Mouse (Mus musculus) G1E-ER4 (cell line): ENCODE data around the gene Eif3d. TPM values are rescaled to one million over a fixed set of nuclear protein-coding genes. Genes with fewer than 3 reads are reported as not detected.

ENCODE experiments used
- GATA1 ChIP-seq: IDR thresholded peaks from one replicate; pipeline ENCODE4 v1.8.0; 2012; ENCODE audit warnings: low read length, inconsistent platforms
- polyA plus RNA-seq: library from polyadenylated mRNA; stranded (reverse); fragments of >175 nt; gene quantifications from 2 replicates; pipeline ENCODE4 v1.2.3, GENCODE M21; 2012

Eif3d gene
- polyA plus RNA-seq, 1 experiment: 47.4 TPM

GRCm38 (mm10) chr15:77928673-77929331 lies 41.8 kb downstream of the Eif3d start, which contains the start of gene Txn2:
Gene Txn2, minus strand, starts transcription at chr15:77929006.
- no peak for TF ChIP-seq GATA1

GRCm38 (mm10) chr15:77928091-77928490 lies 42.5 kb downstream of the Eif3d start:
- no peak for TF ChIP-seq GATA1

GRCm38 (mm10) chr15:77926921-77927320 lies 43.7 kb downstream of the Eif3d start:
- TF ChIP-seq GATA1: no peak

- no peak for TF ChIP-seq GATA1
Observed at GRCm38 (mm10) chr15:77925195-77925594, 45.4 kb downstream of the Eif3d start.

GRCm38 (mm10) chr15:77923267-77924035 lies 47.2 kb downstream of the Eif3d start:
- TF ChIP-seq GATA1: no peak

GRCm38 (mm10) chr15:77922710-77923109 lies 47.9 kb downstream of the Eif3d start:
- TF ChIP-seq GATA1: no peak

GRCm38 (mm10) chr15:77921636-77922035 lies 49.0 kb downstream of the Eif3d start:
- TF ChIP-seq GATA1: no peak

- TF ChIP-seq GATA1: no peak
Observed at GRCm38 (mm10) chr15:77920511-77921462, 49.8 kb downstream of the Eif3d start.

- no peak for TF ChIP-seq GATA1
Observed at GRCm38 (mm10) chr15:77919441-77919840, 51.2 kb downstream of the Eif3d start.

- no peak for TF ChIP-seq GATA1
Observed at GRCm38 (mm10) chr15:77916851-77917544, 53.6 kb downstream of the Eif3d start.

- no peak for TF ChIP-seq GATA1
Observed at GRCm38 (mm10) chr15:77915287-77915686, 55.3 kb downstream of the Eif3d start.

- no peak for TF ChIP-seq GATA1
Observed at GRCm38 (mm10) chr15:77914507-77914906, 56.1 kb downstream of the Eif3d start.

- no peak for TF ChIP-seq GATA1
Observed at GRCm38 (mm10) chr15:77913054-77913453, 57.6 kb downstream of the Eif3d start.

- TF ChIP-seq GATA1: no peak
Observed at GRCm38 (mm10) chr15:77912585-77912984, 58.0 kb downstream of the Eif3d start.

GRCm38 (mm10) chr15:77912048-77912447 lies 58.6 kb downstream of the Eif3d start:
- no peak for TF ChIP-seq GATA1
